Mouse (Mus musculus) intestine, embryonic 15.5 days (tissue): ENCODE data around the gene Mfsd12. TPM values are rescaled to one million over a fixed set of nuclear protein-coding genes. Genes with fewer than 3 reads are reported as not detected.
A peak's percentile ranks its signal among the peaks of the same experiment; 100 is the strongest.

ENCODE experiments used
- ATAC-seq: fragments of 200-750 bp; cut with Nextera tagmentation; 2 replicates; pipeline ENCODE4 v1.8.0; 2017; ENCODE audit warnings: moderate TSS enrichment, moderate library complexity
- H3K27ac ChIP-seq: fragments of 300-500 bp; sonication (generic); 2 replicates; pipeline ENCODE4 v1.5.1; 2015; ENCODE audit warnings: mild to moderate bottlenecking, inconsistent platforms
- H3K27me3 ChIP-seq: fragments of 300-500 bp; sonication (generic); replicated peaks from 2 replicates; pipeline ENCODE4 v1.6.1; 2015; ENCODE audit warnings: inconsistent platforms
- H3K36me3 ChIP-seq: fragments of 300-500 bp; sonication (generic); 2 replicates; pipeline ENCODE4 v1.6.1; 2015; ENCODE audit warnings: inconsistent platforms
- H3K4me1 ChIP-seq: fragments of 300-500 bp; sonication (generic); replicated peaks from 2 replicates; pipeline ENCODE4 v1.6.1; 2015; ENCODE audit warnings: inconsistent platforms
- H3K4me2 ChIP-seq: fragments of 300-500 bp; sonication (generic); replicated peaks from 2 replicates; pipeline ENCODE4 v1.6.1; 2015; ENCODE audit warnings: mild to moderate bottlenecking, inconsistent platforms
- H3K4me3 ChIP-seq: fragments of 300-500 bp; sonication (generic); replicated peaks from 2 replicates; pipeline ENCODE4 v1.5.1; 2015; ENCODE audit warnings: inconsistent platforms
- H3K9ac ChIP-seq: fragments of 300-500 bp; sonication (generic); 2 replicates; pipeline ENCODE4 v1.6.1; 2015; ENCODE audit warnings: inconsistent platforms
- H3K9me3 ChIP-seq: fragments of 300-500 bp; sonication (generic); 2 replicates; pipeline ENCODE4 v1.6.1; 2016; ENCODE audit warnings: inconsistent platforms
- whole genome bisulfite sequencing: fragments of 180-500 bp; shearing (Covaris S2); methylation state at CpG from one replicate; pipeline ENCODE4 v1.1.7; 2015; 5-methylcytosine and 5-hydroxymethylcytosine counted together
- polyA plus RNA-seq: library from polyadenylated mRNA; unstranded; fragments of >200 nt; fragmentation: Nextera tagmentation; extraction: Ambion mirVana; gene quantifications from 2 replicates; pipeline ENCODE4 v1.2.1, GENCODE M21; 2015

The Mfsd12 gene
- polyA plus RNA-seq, 1 experiment from 2014 or later = 19.9 TPM

DNA sequence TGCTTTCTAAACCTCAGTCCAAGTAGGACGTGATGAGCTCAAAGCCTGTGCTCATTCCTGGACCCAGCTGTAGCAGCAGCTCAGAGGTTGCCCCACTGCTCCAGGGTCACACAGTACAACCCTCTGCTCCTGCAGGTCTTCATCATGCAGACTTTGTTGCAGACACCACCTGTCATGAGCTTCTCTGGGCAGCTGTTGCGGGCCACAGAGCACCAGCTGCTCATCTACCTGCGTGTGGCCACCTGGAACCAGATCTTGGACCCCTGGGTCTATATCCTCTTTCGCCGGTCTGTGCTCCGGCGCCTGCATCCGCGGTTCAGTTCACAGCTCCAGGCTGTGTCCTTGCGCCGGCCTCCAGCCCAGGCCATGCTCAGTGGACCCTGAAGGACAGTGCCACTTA, 23.0 kb upstream of the Mfsd12 start:
- Histone ChIP-seq H3K4me2 (no peak overlapping the region), H3K27me3 (peaks cover 9% of the 10 kb centered on the region), H3K9me3 (no peaks in the 10 kb centered on the region), H3K4me3 (no peak overlapping the region), H3K27ac (peak overlapping the region; percentile 85; the same call in 1 of the 2 replicates), H3K4me1 (peaks cover 49% of the 10 kb centered on the region), H3K36me3 (no peaks in the 10 kb centered on the region), H3K9ac (0 out of 2 replicates have a peak overlapping the region, but pooled peaks have one; percentile 3)
- 70% methylated on average over 11 of the region's 11 CpGs for WGBS
- ATAC-seq = no peak

DNA sequence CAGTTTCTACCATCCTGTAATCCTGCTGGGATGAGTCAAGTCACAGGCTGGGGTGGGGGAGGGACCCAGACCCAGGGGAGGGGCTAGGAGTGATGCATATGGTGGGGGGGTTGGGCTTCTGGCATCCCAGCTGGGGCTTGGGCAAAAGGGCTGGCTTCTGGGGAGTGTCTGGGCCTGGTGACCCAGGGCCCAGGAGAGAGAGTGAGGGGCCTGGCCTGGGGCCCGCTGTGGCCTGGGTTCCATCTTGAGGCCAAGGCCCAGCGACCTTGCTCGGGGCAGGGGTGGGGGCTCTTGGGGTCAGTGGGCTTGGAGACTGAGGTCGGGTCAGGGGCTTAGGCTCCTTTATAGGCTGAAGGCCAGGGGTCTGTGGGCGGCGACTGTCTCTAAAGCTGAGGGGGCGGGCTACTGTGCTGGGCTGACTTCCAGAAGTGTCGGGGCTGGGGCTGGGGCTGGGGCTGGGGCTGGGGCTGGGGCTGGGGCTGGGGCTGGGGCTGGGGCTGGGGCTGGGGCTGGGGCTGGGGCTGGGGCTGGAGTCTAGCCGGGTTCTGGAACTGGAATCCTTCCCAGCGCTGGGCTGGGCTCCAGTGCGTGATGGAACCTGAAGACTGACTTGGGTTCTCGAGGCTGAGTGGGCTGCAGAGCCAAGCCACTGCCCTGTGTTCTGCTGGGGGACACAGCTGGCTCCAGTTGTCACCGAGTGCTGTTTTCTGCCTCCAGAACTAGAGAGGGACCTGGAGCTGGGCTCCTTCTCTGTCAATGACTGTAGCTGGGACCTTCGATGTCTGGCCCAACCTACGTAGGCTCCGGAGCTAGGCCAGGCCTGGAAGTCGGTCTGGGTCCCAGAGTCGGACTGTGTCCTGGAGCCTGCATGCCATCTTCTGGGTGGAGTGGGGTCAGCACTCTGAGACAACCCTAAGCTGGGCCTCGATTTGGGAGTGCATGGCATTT, 21.6 kb upstream of the Mfsd12 start:
- ATAC-seq = peak; percentile 62
- WGBS = 45% methylated on average over 16 of the region's 19 CpGs
- Histone ChIP-seq H3K4me2 (peak overlapping the region; percentile 18), H3K36me3 (no peaks in the 10 kb centered on the region), H3K27me3 (peaks cover 9% of the 10 kb centered on the region), H3K4me3 (no peak overlapping the region), H3K4me1 (peaks cover 39% of the 10 kb centered on the region), H3K9ac (peak overlapping the region; percentile 3; the same call in 1 of the 2 replicates), H3K27ac (peak overlapping the region; percentile 85), H3K9me3 (no peaks in the 10 kb centered on the region)

- H3K4me3 ChIP-seq = no peak overlapping the region
- peaks cover 9% of the 10 kb centered on the region for H3K27me3 ChIP-seq
- H3K36me3 ChIP-seq = no peaks in the 10 kb centered on the region
- no peaks in the 10 kb centered on the region for H3K9me3 ChIP-seq
- H3K4me1 ChIP-seq = peaks cover 43% of the 10 kb centered on the region
- H3K9ac ChIP-seq = no peak overlapping the region
- H3K4me2 ChIP-seq = no peak overlapping the region
- H3K27ac ChIP-seq = peak overlapping the region; percentile 85
- 87% methylated on average over 4 of the region's 4 CpGs for WGBS
- no peak for ATAC-seq
Observed at GRCm38 (mm10) chr10:81336558-81336957, 20.7 kb upstream of the Mfsd12 start.

GRCm38 (mm10) chr10:81340551-81341332, 16.5 kb upstream of the Mfsd12 start:
- H3K27ac ChIP-seq = no peak overlapping the region
- H3K9me3 ChIP-seq = no peaks in the 10 kb centered on the region
- 46% methylated on average over 17 of the region's 17 CpGs for WGBS
- H3K4me3 ChIP-seq = no peak overlapping the region
- peaks cover 23% of the 10 kb centered on the region for H3K4me1 ChIP-seq
- no peak overlapping the region; the same call in 1 of the 2 replicates for H3K4me2 ChIP-seq
- no peak for ATAC-seq
- no peak overlapping the region for H3K9ac ChIP-seq
- H3K36me3 ChIP-seq = no peaks in the 10 kb centered on the region
- H3K27me3 ChIP-seq = peaks cover 13% of the 10 kb centered on the region

GRCm38 (mm10) chr10:81341333-81341949, 15.8 kb upstream of the Mfsd12 start:
- Histone ChIP-seq H3K27ac (no peak overlapping the region), H3K9ac (no peak overlapping the region), H3K4me3 (no peak overlapping the region), H3K36me3 (0 out of 2 replicates have a peak, but pooled peaks cover 3% of the 10 kb centered on the region), H3K4me1 (peaks cover 21% of the 10 kb centered on the region), H3K4me2 (no peak overlapping the region), H3K27me3 (peaks cover 13% of the 10 kb centered on the region), H3K9me3 (no peaks in the 10 kb centered on the region)
- ATAC-seq = no peak
- WGBS = 33% methylated on average over 16 of the region's 16 CpGs

DNA sequence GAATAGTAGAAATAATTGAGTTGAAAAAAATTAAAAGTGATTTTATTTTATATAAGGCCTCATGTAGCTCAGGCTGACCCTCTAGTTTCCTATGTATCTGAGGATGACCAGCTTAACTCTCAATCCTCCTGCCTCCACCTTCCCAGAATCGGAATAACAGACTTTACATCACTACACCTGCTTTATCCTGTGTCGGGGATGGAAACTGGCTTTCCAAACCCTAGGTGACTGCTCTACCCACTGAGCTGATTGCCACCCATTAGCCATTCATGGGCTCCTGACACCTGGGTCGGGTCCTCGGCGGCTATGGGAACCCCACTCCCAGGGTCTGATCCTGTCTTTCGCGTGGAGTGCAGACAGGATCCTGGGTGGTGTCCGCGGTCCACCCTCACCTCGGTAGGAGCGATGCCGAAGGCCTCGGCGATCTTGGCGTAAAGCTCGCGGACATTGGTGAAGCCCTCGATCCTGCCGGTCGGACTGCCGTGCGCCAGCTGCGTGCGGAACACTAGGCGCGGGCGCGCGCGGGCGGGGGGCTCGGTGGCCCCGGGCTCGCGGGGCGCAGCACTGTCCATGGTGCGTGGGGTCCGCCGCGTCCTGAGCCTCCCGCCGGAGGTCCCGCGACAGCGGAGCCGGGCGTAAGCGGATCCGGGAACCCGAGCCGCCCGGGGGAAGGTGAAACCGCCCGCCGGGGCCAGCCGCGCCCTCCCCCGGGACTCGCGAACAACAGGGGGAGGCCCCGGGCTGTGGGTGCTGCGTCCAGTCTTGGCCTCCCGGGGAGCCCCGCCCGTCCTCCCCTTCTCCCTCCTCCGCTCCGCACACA, 14.4 kb upstream of the Mfsd12 start, which contains the start of gene Gipc3:
Gipc3 (minus strand) TSS at position 581 of the 820 bp plus-strand sequence.
- H3K27ac ChIP-seq = no peak within 1 kb of the TSS
- H3K4me2 ChIP-seq = peak within 1 kb of the TSS; percentile 93
- H3K4me3 ChIP-seq = peak within 1 kb of the TSS; percentile 51
- H3K9ac ChIP-seq = peak within 1 kb of the TSS; percentile 53
- peaks cover 13% of the 10 kb centered on the region for H3K27me3 ChIP-seq
- ATAC-seq = 0 out of 2 replicates have a peak, but pooled peaks have one; percentile 4
- H3K36me3 ChIP-seq = 0 out of 2 replicates have a peak, but pooled peaks cover 9% of the 10 kb centered on the region
- H3K9me3 ChIP-seq = no peaks in the 10 kb centered on the region
- 5% methylated on average over 64 of the region's 67 CpGs for WGBS
- H3K4me1 ChIP-seq = peaks cover 31% of the 10 kb centered on the region

GRCm38 (mm10) chr10:81344421-81345161, 12.7 kb upstream of the Mfsd12 start:
- Histone ChIP-seq H3K36me3 (0 out of 2 replicates have a peak, but pooled peaks cover 9% of the 10 kb centered on the region), H3K4me2 (no peak overlapping the region), H3K27ac (no peak overlapping the region), H3K9ac (no peak overlapping the region), H3K27me3 (peaks cover 13% of the 10 kb centered on the region), H3K9me3 (no peaks in the 10 kb centered on the region), H3K4me1 (peaks cover 42% of the 10 kb centered on the region), H3K4me3 (no peak overlapping the region)
- no peak for ATAC-seq
- WGBS = 48% methylated on average over 8 of the region's 8 CpGs

DNA sequence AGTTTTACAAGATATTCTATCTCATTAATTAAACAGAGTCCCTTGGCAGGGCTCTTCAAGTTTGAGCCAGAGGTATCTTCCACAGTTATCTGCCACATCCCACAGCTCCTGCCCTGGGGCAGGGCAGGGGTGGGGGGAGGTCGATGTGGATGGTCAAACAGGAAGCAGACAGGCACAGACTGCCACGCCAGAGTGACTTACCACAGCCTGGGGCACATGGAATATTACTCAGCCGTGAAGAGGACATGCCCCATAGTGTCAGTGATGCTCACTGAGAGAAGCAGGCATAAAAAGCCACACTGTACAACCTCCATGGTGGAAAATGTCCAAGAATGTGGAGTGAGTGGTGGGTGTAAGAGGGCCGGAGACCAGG, 12.1 kb upstream of the Mfsd12 start:
- Histone ChIP-seq H3K27ac (no peak overlapping the region), H3K27me3 (peaks cover 13% of the 10 kb centered on the region), H3K9ac (no peak overlapping the region), H3K9me3 (no peaks in the 10 kb centered on the region), H3K36me3 (0 out of 2 replicates have a peak, but pooled peaks cover 9% of the 10 kb centered on the region), H3K4me3 (no peak overlapping the region), H3K4me1 (peaks cover 45% of the 10 kb centered on the region), H3K4me2 (no peak overlapping the region)
- 85% methylated on average over 4 of the region's 4 CpGs for WGBS
- ATAC-seq = no peak

DNA sequence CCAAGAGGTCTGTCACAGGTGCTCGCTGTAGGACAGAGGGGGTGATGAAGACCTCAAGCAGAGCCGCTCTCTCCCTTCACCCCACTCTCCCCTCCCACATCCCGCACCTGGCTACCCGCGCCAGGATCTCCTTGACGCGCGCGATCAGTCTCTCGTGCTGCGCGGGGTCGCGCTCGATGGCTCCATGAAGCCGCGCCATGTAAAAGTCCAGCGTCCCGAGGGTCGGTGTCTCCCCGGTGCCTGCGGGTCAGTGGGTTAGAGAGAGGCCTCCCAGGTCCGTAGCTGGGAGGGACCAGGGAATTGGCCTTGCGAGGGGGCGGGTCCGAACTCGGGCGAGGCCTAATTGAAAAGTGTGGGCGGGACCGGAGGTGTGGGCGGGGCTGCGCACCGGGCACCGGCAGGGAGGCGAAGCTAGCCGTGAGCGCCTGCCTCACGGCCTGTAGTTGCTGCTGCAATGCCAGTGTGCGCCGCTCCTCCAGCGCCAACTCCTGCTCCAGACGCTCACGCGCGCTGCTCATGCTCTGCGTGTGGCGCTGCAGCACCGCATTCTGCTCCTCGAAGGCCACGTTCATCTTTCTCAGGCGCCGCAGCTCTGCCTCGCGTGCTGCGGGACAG, 10.7 kb upstream of the Mfsd12 start:
- peak overlapping the region; percentile 59; the same call in 1 of the 2 replicates for H3K27ac ChIP-seq
- H3K9ac ChIP-seq = peak overlapping the region; percentile 35; the same call in 1 of the 2 replicates
- H3K4me2 ChIP-seq = peak overlapping the region; percentile 70
- peaks cover 13% of the 10 kb centered on the region for H3K27me3 ChIP-seq
- H3K4me1 ChIP-seq = peaks cover 41% of the 10 kb centered on the region
- peak; percentile 37 for ATAC-seq
- H3K36me3 ChIP-seq = 0 out of 2 replicates have a peak, but pooled peaks cover 9% of the 10 kb centered on the region
- H3K9me3 ChIP-seq = no peaks in the 10 kb centered on the region
- H3K4me3 ChIP-seq = peak overlapping the region; percentile 31
- 15% methylated on average over 54 of the region's 55 CpGs for WGBS

DNA sequence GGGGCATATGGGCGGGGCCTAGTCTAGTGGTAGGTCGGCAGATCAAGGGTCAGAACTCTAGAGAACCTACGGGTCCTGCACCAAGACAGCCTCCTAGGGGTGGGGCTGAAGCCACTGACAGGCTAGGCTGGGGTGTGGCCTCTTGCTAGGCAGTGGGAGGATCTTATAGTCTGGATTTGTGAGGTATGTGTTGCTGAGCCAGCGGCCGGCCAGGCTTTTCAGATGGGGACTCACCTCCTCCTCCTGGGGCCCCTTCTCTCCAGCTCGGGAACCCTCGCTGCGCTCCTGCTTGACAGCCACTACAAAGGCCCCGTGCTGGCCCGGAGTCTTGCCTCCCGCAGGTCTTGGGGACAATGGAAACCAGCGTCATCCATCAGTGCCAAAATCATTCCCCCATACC, 8.1 kb upstream of the Mfsd12 start:
- H3K27me3 ChIP-seq = no peaks in the 10 kb centered on the region; the same call in 1 of the 2 replicates
- no peaks in the 10 kb centered on the region for H3K9me3 ChIP-seq
- ATAC-seq = peak; percentile 35
- 4% methylated on average over 12 of the region's 12 CpGs for WGBS
- H3K4me2 ChIP-seq = peak overlapping the region; percentile 84
- H3K36me3 ChIP-seq = 0 out of 2 replicates have a peak, but pooled peaks cover 9% of the 10 kb centered on the region
- H3K4me1 ChIP-seq = peaks cover 37% of the 10 kb centered on the region
- H3K9ac ChIP-seq = peak overlapping the region; percentile 82
- peak overlapping the region; percentile 45; the same call in 1 of the 2 replicates for H3K27ac ChIP-seq
- H3K4me3 ChIP-seq = peak overlapping the region; percentile 78
